Comparison of ENCODE assay signal across 11 mouse cellular contexts in genomic region chr2:80444418-80445365, GRCm38 (mm10). TPM values are rescaled to one million over a fixed set of nuclear protein-coding genes. Genes with fewer than 3 reads are reported as not detected.
DNase-seq lines count a peak whose midpoint lies in the region; ATAC-seq and TF ChIP-seq lines count a peak whose summit lies in the region.
"Had no signal": no experiment of that assay in that cellular context is flagged by ENCODE, and none has a peak within 500 bp of the region (broad histone marks: within the 10 kb centered on the region; RNA-seq: fewer than 3 reads in every experiment).

No protein-coding gene starts in this region.

- ATAC-seq in embryonic facial prominence, embryonic 12.5 days (ENCODE audit: insufficient number of reproducible peaks, insufficient read depth, low FRiP score, low TSS enrichment) = no peak
- ATAC-seq in limb, embryonic 12.5 days (ENCODE audit: insufficient number of reproducible peaks, insufficient read depth, low FRiP score, low TSS enrichment, low read depth) = no peak

- WGBS in kidney, adult 2 months = 60% methylated on average over 14 of the region's 14 CpGs
- 55% methylated on average over 14 of the region's 14 CpGs for WGBS in embryonic facial prominence, embryonic 12.5 days
- WGBS in limb, embryonic 12.5 days = 45% methylated on average over 14 of the region's 14 CpGs

- H3K4me3 ChIP-seq in kidney, adult 2 months (ENCODE audit: insufficient read depth, low read depth, low read length) = no peak overlapping the region
- H3K4me3 ChIP-seq in embryonic facial prominence, embryonic 12.5 days = peak overlapping the region; percentile 65
- peak overlapping the region; percentile 68 for H3K4me3 ChIP-seq in limb, embryonic 12.5 days (replicated peaks)

- H3K9me3 ChIP-seq in embryonic facial prominence, embryonic 12.5 days = peaks cover 4% of the 10 kb centered on the region; the same call in 1 of the 2 replicates
- H3K9me3 ChIP-seq in limb, embryonic 12.5 days = no peaks in the 10 kb centered on the region; the same call in none of the 2 replicates

- peak overlapping the region; percentile 94 for H3K4me2 ChIP-seq in embryonic facial prominence, embryonic 12.5 days (replicated peaks)
- peak overlapping the region; percentile 96 for H3K4me2 ChIP-seq in limb, embryonic 12.5 days

- TF ChIP-seq CTCF in kidney, adult 2 months (conservative IDR thresholded peaks at IDR 0.05; ENCODE audit: insufficient read depth, insufficient read length, low read depth, low read length) = no peak

- no peak for TF ChIP-seq POLR2A in kidney, adult 2 months (IDR thresholded peaks at IDR 0.05; ENCODE audit: low read depth, low read length)

- no peaks in the 10 kb centered on the region for H3K36me3 ChIP-seq in kidney, adult 2 months (ENCODE audit: control insufficient read depth, insufficient read depth, low read length)
- H3K36me3 ChIP-seq in embryonic facial prominence, embryonic 12.5 days = no peaks in the 10 kb centered on the region
- H3K36me3 ChIP-seq in limb, embryonic 12.5 days = 0 out of 2 replicates have a peak, but pooled peaks cover 10% of the 10 kb centered on the region

- H3K27me3 ChIP-seq in kidney, adult 2 months (replicated peaks; ENCODE audit: control insufficient read depth, insufficient read depth, low read length) = no peaks in the 10 kb centered on the region
- H3K27me3 ChIP-seq in embryonic facial prominence, embryonic 12.5 days = no peaks in the 10 kb centered on the region
- H3K27me3 ChIP-seq in limb, embryonic 12.5 days = 0 out of 2 replicates have a peak, but pooled peaks cover 4% of the 10 kb centered on the region

- intact Hi-C loops in left cerebral cortex, postnatal 14 days (cut with DNase I) = no loop called here

- peak; percentile 47 for DNase-seq in embryo, embryonic 10 days (ENCODE audit: low spot score)
- DNase-seq in embryo, embryonic 9.5 days (ENCODE audit: extremely low spot score) = no peak
- DNase-seq in kidney, adult 2 months = peak; percentile 72
- DNase-seq in kidney, adult 18-20 months = no peak
- DNase-seq in left cerebral cortex, postnatal 14 days (ENCODE audit: low spot score in 2 of 2) = no peak
- DNase-seq in lung, adult 18-20 months = no peak
- DNase-seq: adrenal gland, adult 8-10 months; lung, postnatal 36 days; right cerebral cortex, postnatal 25 days had no signal

- H3K9ac ChIP-seq in embryonic facial prominence, embryonic 12.5 days = peak overlapping the region; percentile 74
- no peak overlapping the region for H3K9ac ChIP-seq in limb, embryonic 12.5 days (replicated peaks)

- peaks cover 5% of the 10 kb centered on the region for H3K4me1 ChIP-seq in kidney, adult 2 months (ENCODE audit: control insufficient read depth, insufficient read depth, low read length)
- no peaks in the 10 kb centered on the region for H3K4me1 ChIP-seq in embryonic facial prominence, embryonic 12.5 days
- H3K4me1 ChIP-seq in limb, embryonic 12.5 days (replicated peaks) = peaks cover 13% of the 10 kb centered on the region

- H3K27ac ChIP-seq in kidney, adult 2 months (ENCODE audit: insufficient read depth, low read depth, low read length) = peak overlapping the region; percentile 82
- H3K27ac ChIP-seq in embryonic facial prominence, embryonic 12.5 days = peak overlapping the region; percentile 41; the same call in 1 of the 2 replicates
- H3K27ac ChIP-seq in limb, embryonic 12.5 days = 0 out of 2 replicates have a peak overlapping the region, but pooled peaks have one; percentile 41

RNA-seq across cellular contexts. Expression of gene Frzb, which starts 2.7 kb away (rescaled TPM):
- 6.8 and 8.3 TPM in 2 replicates for polyA plus RNA-seq in kidney, adult 2 months (2012; rRNA removed)
- polyA plus RNA-seq in embryonic facial prominence, embryonic 12.5 days (2016; fragmentation: Nextera tagmentation; extraction: Ambion mirVana) = 51.3 and 81.0 TPM in 2 replicates
- polyA plus RNA-seq in limb, embryonic 12.5 days (2016; fragmentation: Nextera tagmentation; extraction: Ambion mirVana) = 54.7 and 56.2 TPM in 2 replicates
- total RNA-seq in left cerebral cortex, postnatal 14 days (2021) = 10 to 100 TPM; 18.3 to 26.8 TPM

Comparison
In these comparisons a context has a peak if more than half of its experiments do, and no peak if none do; other contexts are left out.
1. DNase-seq: peak in embryo, embryonic 10 days (single experiment) and kidney, adult 2 months (single experiment); none in embryo, embryonic 9.5 days (single experiment), kidney, adult 18-20 months (single experiment), left cerebral cortex, postnatal 14 days (0 of 2) and lung, adult 18-20 months (0 of 2).
2. Peak in every context shown above with its lines, with median percentiles within 50 percentile points of each other: H3K27ac ChIP-seq.